In genomic region chr8:26356801-26357200, GRCm38 (mm10) we compare ENCODE assay signal across 23 mouse cellular contexts.
DNase-seq lines count a peak whose midpoint lies in the region; ATAC-seq lines count a peak whose summit lies in the region.
"Had no signal": no experiment of that assay in that cellular context is flagged by ENCODE, and none has a peak within 500 bp of the region (broad histone marks: within the 10 kb centered on the region; RNA-seq: fewer than 3 reads in every experiment).

No protein-coding gene starts in this region.

- H3K27ac ChIP-seq in hindbrain, embryonic 11.5 days (ENCODE audit: low read depth, low read length): no peak overlapping the region
- H3K27ac ChIP-seq: embryonic facial prominence, embryonic 12.5 days; layer of hippocampus, adult 2 months; midbrain, embryonic 13.5 days; neural tube, embryonic 12.5 days had no signal

- 80% methylated on average over 8 of the region's 8 CpGs for WGBS in hindbrain, embryonic 11.5 days

- H3K9ac ChIP-seq in hindbrain, embryonic 11.5 days (ENCODE audit: low read depth, low read length): no peak overlapping the region
- H3K9ac ChIP-seq: embryonic facial prominence, embryonic 12.5 days; liver, postnatal 0 days; midbrain, embryonic 13.5 days; neural tube, embryonic 12.5 days had no signal

- intact Hi-C loops in heart, postnatal 10 days (cut with DNase I): no loop called here

- no peak for ATAC-seq in hindbrain, embryonic 11.5 days (ENCODE audit: low FRiP score)
- ATAC-seq: CD4-positive, CD25-positive, alpha-beta regulatory T cell, adult 4 months; forebrain, embryonic 16.5 days; hindbrain, embryonic 16.5 days; liver, postnatal 0 days; midbrain, embryonic 13.5 days; Patski had no signal

- no peaks in the 10 kb centered on the region for H3K9me3 ChIP-seq in hindbrain, embryonic 11.5 days (ENCODE audit: control insufficient read depth, low read length)
- H3K9me3 ChIP-seq: embryonic facial prominence, embryonic 12.5 days; midbrain, embryonic 13.5 days; neural tube, embryonic 12.5 days had no signal

- no peak overlapping the region for H3K4me2 ChIP-seq in hindbrain, embryonic 11.5 days (replicated peaks; ENCODE audit: low read depth, low read length)
- H3K4me2 ChIP-seq: embryonic facial prominence, embryonic 12.5 days; midbrain, embryonic 13.5 days; neural tube, embryonic 12.5 days had no signal

- peak; percentile 36 for DNase-seq in adrenal gland, postnatal 14 days
- DNase-seq in adrenal gland, adult (ENCODE audit: inconsistent age in 2 of 2, low spot score in 1 of 2): no peak
- peak; percentile 66 for DNase-seq in gastrocnemius, postnatal 25 days
- peak; percentile 48 to 61 for DNase-seq in heart, postnatal 10 days
- peak; percentile 66 for DNase-seq in skeletal muscle tissue, adult 2 months (ENCODE audit: low read depth, low spot score)
- DNase-seq in hindbrain, embryonic 11.5 days (ENCODE audit: low spot score): no peak
- no peak for DNase-seq in retina, postnatal 1 day
- DNase-seq: cerebellum, adult 8-10 months; kidney, adult 18-20 months; kidney, postnatal 10 days; layer of hippocampus, postnatal 36 days; liver, postnatal 0 days; lung, postnatal 10 days; right cerebral cortex, adult 18-20 months; thymus, postnatal 14 days had no signal

- peaks cover 4% of the 10 kb centered on the region; the same call in 1 of the 2 replicates for H3K4me1 ChIP-seq in hindbrain, embryonic 11.5 days (replicated peaks; ENCODE audit: control insufficient read depth, insufficient read depth, low read length)

- H3K36me3 ChIP-seq in hindbrain, embryonic 11.5 days (ENCODE audit: control insufficient read depth, insufficient read depth, low read length): no peaks in the 10 kb centered on the region
- H3K36me3 ChIP-seq: embryonic facial prominence, embryonic 12.5 days; midbrain, embryonic 13.5 days; neural tube, embryonic 12.5 days had no signal

- H3K4me3 ChIP-seq in hindbrain, embryonic 11.5 days (ENCODE audit: low read depth, low read length): no peak overlapping the region
- H3K4me3 ChIP-seq: embryonic facial prominence, embryonic 12.5 days; layer of hippocampus, adult 2 months; midbrain, embryonic 13.5 days; neural tube, embryonic 12.5 days had no signal

- H3K27me3 ChIP-seq in hindbrain, embryonic 11.5 days (ENCODE audit: control insufficient read depth, insufficient read depth, low read length): no peaks in the 10 kb centered on the region
- H3K27me3 ChIP-seq: embryonic facial prominence, embryonic 12.5 days; midbrain, embryonic 13.5 days; neural tube, embryonic 12.5 days; Patski had no signal

Comparison
In these comparisons a context has a peak if more than half of its experiments do, and no peak if none do; other contexts are left out.
1. DNase-seq: peak in adrenal gland, postnatal 14 days (single experiment), gastrocnemius, postnatal 25 days (single experiment), heart, postnatal 10 days (2 of 2) and skeletal muscle tissue, adult 2 months (single experiment); none in adrenal gland, adult (0 of 2), hindbrain, embryonic 11.5 days (single experiment) and retina, postnatal 1 day (single experiment).